Mouse (Mus musculus): Measurements from ENCODE around the gene Ccdc149. TPM values are rescaled to one million over a fixed set of nuclear protein-coding genes. Genes with fewer than 3 reads are reported as not detected.
A peak's percentile ranks its signal among the peaks of the same experiment; 100 is the strongest.

The Ccdc149 gene
- polyA plus RNA-seq, 1 experiment: not detected

DNA sequence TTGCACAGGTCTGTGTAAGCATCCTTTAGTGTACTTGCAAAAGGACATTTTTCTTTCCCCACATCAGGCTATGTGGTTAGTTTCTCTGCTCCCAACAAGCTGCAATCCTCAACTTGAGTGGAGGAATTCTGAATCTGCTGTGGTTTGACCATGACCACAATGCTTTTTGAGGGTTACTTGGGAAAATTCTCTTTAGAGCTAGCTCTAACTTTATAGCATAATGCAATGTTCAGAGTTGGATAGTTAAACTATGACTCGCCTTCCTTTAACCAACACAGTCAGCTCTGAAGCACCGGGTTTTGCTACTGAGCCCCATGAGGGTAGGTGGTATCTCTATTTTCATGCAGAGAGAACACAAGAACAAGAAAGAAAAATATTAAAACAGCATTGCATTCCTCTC is 119.8 kb downstream of the Ccdc149 start:
- 0 out of 2 replicates have a peak, but pooled peaks have one; percentile 55 for TF ChIP-seq CEBPB (IDR thresholded peaks at IDR 0.05; ENCODE audit: insufficient read depth, poor library complexity, severe bottlenecking)
- TF ChIP-seq POLR2AphosphoS2 (IDR thresholded peaks at IDR 0.05; ENCODE audit: insufficient read length, low read depth): no peak
- no peak for TF ChIP-seq TCF12 (IDR thresholded peaks at IDR 0.05; ENCODE audit: insufficient read depth, poor library complexity, severe bottlenecking)
- TF ChIP-seq MYOG (IDR thresholded peaks at IDR 0.05; ENCODE audit: control insufficient read depth in 1 of 3, insufficient read depth in 1 of 3, insufficient read length in 2 of 3, low read depth in 2 of 3): no peak
- TF ChIP-seq E2F4 (IDR thresholded peaks at IDR 0.05; ENCODE audit: insufficient read depth): no peak
- no peak for TF ChIP-seq USF1 (IDR thresholded peaks at IDR 0.05; ENCODE audit: low read depth)
- no peaks in the 10 kb centered on the region for H3K27me3 ChIP-seq (ENCODE audit: control insufficient read depth, insufficient read depth, insufficient read length)
- H3K36me3 ChIP-seq (ENCODE audit: control insufficient read depth, insufficient read depth): no peaks in the 10 kb centered on the region
- no peaks in the 10 kb centered on the region for H3K79me2 ChIP-seq (ENCODE audit: control insufficient read depth, insufficient read depth)
- H3K4me2 ChIP-seq (ENCODE audit: low read depth): peak overlapping the region; percentile 8
- no peak overlapping the region for H3K4me3 ChIP-seq
- H3ac ChIP-seq (ENCODE audit: control insufficient read depth, insufficient read length): no peak overlapping the region

DNA sequence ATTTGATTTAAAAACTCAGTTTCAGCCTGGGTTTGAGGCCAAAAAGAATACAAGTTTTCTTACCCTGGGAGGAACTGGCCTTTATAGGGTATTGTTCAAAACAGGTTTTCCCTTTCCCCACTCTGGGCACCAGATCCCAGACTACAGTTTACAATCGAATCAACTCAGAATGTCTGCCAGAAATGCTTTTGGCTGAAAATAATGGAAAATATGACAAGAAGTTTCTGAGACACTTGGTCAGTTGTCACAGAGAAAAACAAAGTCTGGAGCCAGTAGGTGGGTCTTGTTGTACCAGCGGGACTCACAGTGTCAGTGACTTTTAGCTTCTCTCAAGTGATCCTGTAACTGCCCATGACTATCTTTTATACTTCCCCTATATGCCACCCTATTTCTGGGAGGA is 120.9 kb downstream of the Ccdc149 start:
- TF ChIP-seq SRF (IDR thresholded peaks at IDR 0.05; ENCODE audit: control insufficient read depth, insufficient read length, low read depth): no peak
- no peak for TF ChIP-seq TCF3 (IDR thresholded peaks at IDR 0.05; ENCODE audit: insufficient read length, low read depth)
- no peak for TF ChIP-seq E2F4 (IDR thresholded peaks at IDR 0.05; ENCODE audit: insufficient read depth)
- TF ChIP-seq MAX (IDR thresholded peaks at IDR 0.05; ENCODE audit: low read depth): no peak
- no peak for TF ChIP-seq REST (IDR thresholded peaks at IDR 0.05; ENCODE audit: insufficient read depth, insufficient read length)
- no peak for TF ChIP-seq MYOD1 (IDR thresholded peaks at IDR 0.05; ENCODE audit: control insufficient read depth in 1 of 3, insufficient read length in 2 of 3, low read depth in 2 of 3)
- TF ChIP-seq MYOG (IDR thresholded peaks at IDR 0.05; ENCODE audit: control insufficient read depth in 1 of 3, insufficient read depth in 1 of 3, insufficient read length in 2 of 3, low read depth in 2 of 3): no peak
- no peak for TF ChIP-seq TCF12 (IDR thresholded peaks at IDR 0.05; ENCODE audit: insufficient read depth, poor library complexity, severe bottlenecking)
- TF ChIP-seq USF1 (IDR thresholded peaks at IDR 0.05; ENCODE audit: low read depth): no peak
- Histone ChIP-seq H3K79me2 (ENCODE audit: control insufficient read depth, insufficient read depth) (no peaks in the 10 kb centered on the region), H3K4me2 (ENCODE audit: low read depth) (no peak overlapping the region), H3K27me3 (ENCODE audit: control insufficient read depth, insufficient read depth, insufficient read length) (no peaks in the 10 kb centered on the region), H3K4me3 (no peak overlapping the region), H3ac (ENCODE audit: control insufficient read depth, insufficient read length) (no peak overlapping the region), H3K36me3 (ENCODE audit: control insufficient read depth, insufficient read depth) (no peaks in the 10 kb centered on the region)

DNA sequence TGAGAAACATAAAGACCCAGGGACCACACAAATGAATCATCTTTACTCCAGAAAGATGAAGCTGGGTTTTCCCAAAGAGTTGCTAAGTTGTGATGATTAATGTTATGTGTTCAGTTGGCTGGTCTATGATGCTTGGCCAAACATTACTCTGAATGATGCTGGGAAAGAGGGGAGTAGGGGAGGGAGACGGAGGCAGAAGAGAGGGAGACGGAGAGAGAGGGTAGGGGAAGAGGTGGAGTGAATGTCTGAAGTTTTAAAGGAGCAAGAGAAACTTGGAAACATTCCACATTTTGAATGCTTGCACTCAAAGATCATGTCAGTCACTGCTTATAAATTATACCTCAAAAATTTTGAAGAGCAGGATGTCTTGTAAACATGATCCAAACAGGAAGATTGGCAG is 124.4 kb downstream of the Ccdc149 start:
- TF ChIP-seq POLR2A (IDR thresholded peaks at IDR 0.05; ENCODE audit: insufficient read length, low read depth) (no peak), POLR2AphosphoS2 (IDR thresholded peaks at IDR 0.05; ENCODE audit: insufficient read length, low read depth) (no peak), MYOD1 (IDR thresholded peaks at IDR 0.05; ENCODE audit: control insufficient read depth in 1 of 3, insufficient read length in 2 of 3, low read depth in 2 of 3) (no peak), TCF12 (IDR thresholded peaks at IDR 0.05; ENCODE audit: insufficient read depth, poor library complexity, severe bottlenecking) (no peak), MAX (IDR thresholded peaks at IDR 0.05; ENCODE audit: low read depth) (no peak), USF1 (IDR thresholded peaks at IDR 0.05; ENCODE audit: low read depth) (no peak), SRF (IDR thresholded peaks at IDR 0.05; ENCODE audit: control insufficient read depth, insufficient read length, low read depth) (no peak), MYOG (IDR thresholded peaks at IDR 0.05; ENCODE audit: control insufficient read depth in 1 of 3, insufficient read depth in 1 of 3, insufficient read length in 2 of 3, low read depth in 2 of 3) (no peak), E2F4 (IDR thresholded peaks at IDR 0.05; ENCODE audit: insufficient read depth) (no peak), REST (IDR thresholded peaks at IDR 0.05; ENCODE audit: insufficient read depth, insufficient read length) (no peak), CEBPB (IDR thresholded peaks at IDR 0.05; ENCODE audit: insufficient read depth, poor library complexity, severe bottlenecking) (no peak), TCF3 (IDR thresholded peaks at IDR 0.05; ENCODE audit: insufficient read length, low read depth) (no peak)
- Histone ChIP-seq H3ac (ENCODE audit: control insufficient read depth, insufficient read length) (no peak overlapping the region), H3K4me3 (no peak overlapping the region), H3K4me2 (ENCODE audit: low read depth) (no peak overlapping the region), H3K79me2 (ENCODE audit: control insufficient read depth, insufficient read depth) (no peaks in the 10 kb centered on the region), H3K27me3 (ENCODE audit: control insufficient read depth, insufficient read depth, insufficient read length) (no peaks in the 10 kb centered on the region), H3K36me3 (ENCODE audit: control insufficient read depth, insufficient read depth) (no peaks in the 10 kb centered on the region)

DNA sequence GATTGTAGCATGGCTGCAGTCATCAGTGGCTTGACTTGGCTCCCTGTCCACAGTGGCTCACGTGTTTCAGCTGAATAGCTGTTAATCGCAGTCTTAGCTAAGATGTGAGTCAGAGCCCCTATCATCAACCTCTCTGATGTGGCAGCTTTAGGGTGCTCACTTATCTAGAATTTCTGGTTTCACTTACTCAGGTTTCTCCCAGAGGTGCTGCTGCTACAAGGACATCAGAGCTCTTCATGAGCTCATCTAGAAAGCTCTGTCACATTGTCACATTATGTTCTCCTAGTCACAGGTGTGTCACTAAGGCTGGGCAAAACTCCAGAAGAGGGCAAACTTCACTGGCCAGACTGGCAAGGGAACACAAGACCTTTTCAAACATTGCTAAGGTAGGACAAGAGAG is 132.2 kb downstream of the Ccdc149 start:
- Histone ChIP-seq H3K79me2 (ENCODE audit: control insufficient read depth, insufficient read depth) (no peaks in the 10 kb centered on the region), H3K4me3 (no peak overlapping the region), H3K36me3 (ENCODE audit: control insufficient read depth, insufficient read depth) (no peaks in the 10 kb centered on the region), H3K27me3 (ENCODE audit: control insufficient read depth, insufficient read depth, insufficient read length) (no peaks in the 10 kb centered on the region), H3K4me2 (ENCODE audit: low read depth) (no peak overlapping the region), H3ac (ENCODE audit: control insufficient read depth, insufficient read length) (no peak overlapping the region)
- TF ChIP-seq POLR2AphosphoS2 (IDR thresholded peaks at IDR 0.05; ENCODE audit: insufficient read length, low read depth) (no peak), E2F4 (IDR thresholded peaks at IDR 0.05; ENCODE audit: insufficient read depth) (no peak), MAX (IDR thresholded peaks at IDR 0.05; ENCODE audit: low read depth) (no peak), SRF (IDR thresholded peaks at IDR 0.05; ENCODE audit: control insufficient read depth, insufficient read length, low read depth) (no peak), MYOG (IDR thresholded peaks at IDR 0.05; ENCODE audit: control insufficient read depth in 1 of 3, insufficient read depth in 1 of 3, insufficient read length in 2 of 3, low read depth in 2 of 3) (no peak)

DNA sequence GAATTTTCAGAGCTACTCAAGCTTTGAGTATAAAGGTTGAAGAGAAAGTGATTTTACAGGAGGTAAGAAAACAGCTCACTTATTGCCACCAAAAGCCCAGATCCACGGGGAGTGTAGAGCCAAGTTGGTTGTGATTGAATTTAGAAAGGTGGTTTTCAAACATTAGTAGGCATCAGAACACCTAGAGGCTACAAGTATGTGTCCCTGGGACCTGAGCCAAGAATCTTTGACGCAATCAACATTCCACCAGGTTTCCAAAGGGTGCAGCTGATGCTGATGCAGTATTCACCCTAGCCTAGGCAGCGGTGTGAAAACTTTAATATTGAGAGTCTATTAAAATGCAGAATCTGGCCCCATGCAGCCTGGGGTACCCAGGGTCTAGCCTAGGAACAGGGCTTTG is 135.7 kb downstream of the Ccdc149 start:
- Histone ChIP-seq H3K27me3 (ENCODE audit: control insufficient read depth, insufficient read depth, insufficient read length) (no peaks in the 10 kb centered on the region), H3K4me2 (ENCODE audit: low read depth) (no peak overlapping the region), H3K4me3 (no peak overlapping the region), H3ac (ENCODE audit: control insufficient read depth, insufficient read length) (no peak overlapping the region), H3K79me2 (ENCODE audit: control insufficient read depth, insufficient read depth) (no peaks in the 10 kb centered on the region), H3K36me3 (ENCODE audit: control insufficient read depth, insufficient read depth) (no peaks in the 10 kb centered on the region)
- TF ChIP-seq REST (IDR thresholded peaks at IDR 0.05; ENCODE audit: insufficient read depth, insufficient read length): no peak
- no peak for TF ChIP-seq E2F4 (IDR thresholded peaks at IDR 0.05; ENCODE audit: insufficient read depth)
